Mouse (Mus musculus) stomach, embryonic 16.5 days (tissue): ENCODE data around the gene Efhc1. TPM values are rescaled to one million over a fixed set of nuclear protein-coding genes. Genes with fewer than 3 reads are reported as not detected.

Experiments used
- ATAC-seq: fragments of 200-750 bp; cut with Nextera tagmentation; 2 replicates; pipeline ENCODE4 v1.8.0; 2017; ENCODE audit warnings: moderate number of reproducible peaks, moderate TSS enrichment; ENCODE audit not compliant: insufficient read depth, low FRiP score
- H3K27ac ChIP-seq: fragments of 300-500 bp; sonication (generic); 2 replicates; pipeline ENCODE4 v1.5.1; 2014; ENCODE audit warnings: low read length
- H3K27me3 ChIP-seq: fragments of 300-500 bp; sonication (generic); 2 replicates; pipeline ENCODE4 v1.6.1; 2014; ENCODE audit warnings: low read length, control low read depth, mixed read lengths; ENCODE audit not compliant: control insufficient read depth, insufficient read depth
- H3K36me3 ChIP-seq: fragments of 300-500 bp; sonication (generic); 2 replicates; pipeline ENCODE4 v1.6.1; 2014; ENCODE audit warnings: low read length; ENCODE audit not compliant: control insufficient read depth, insufficient read depth
- H3K4me1 ChIP-seq: fragments of 300-500 bp; sonication (generic); 2 replicates; pipeline ENCODE4 v1.6.1; 2014; ENCODE audit warnings: low read length, control low read depth, mixed read lengths; ENCODE audit not compliant: control insufficient read depth, insufficient read depth
- H3K4me2 ChIP-seq: fragments of 300-500 bp; sonication (generic); 2 replicates; pipeline ENCODE4 v1.6.1; 2014; ENCODE audit warnings: low read depth, low read length, mixed read lengths
- H3K4me3 ChIP-seq: fragments of 300-500 bp; sonication (generic); replicated peaks from 2 replicates; pipeline ENCODE4 v1.5.1; 2014; ENCODE audit warnings: mild to moderate bottlenecking, low read length
- H3K9ac ChIP-seq: fragments of 300-500 bp; sonication (generic); 2 replicates; pipeline ENCODE4 v1.6.1; 2014; ENCODE audit warnings: low read length
- H3K9me3 ChIP-seq: fragments of 300-500 bp; sonication (generic); replicated peaks from 2 replicates; pipeline ENCODE4 v1.6.1; 2016; ENCODE audit warnings: low read length, control low read depth; ENCODE audit not compliant: control insufficient read depth
- WGBS: fragments of 180-500 bp; shearing (Covaris S2); extraction: QIAGEN DNeasy Blood & Tissue Kit; methylation state at CpG from one replicate; pipeline ENCODE4 v1.1.7; 2014; 5-methylcytosine and 5-hydroxymethylcytosine counted together
- polyA plus RNA-seq: library from polyadenylated mRNA; unstranded; fragments of >200 nt; fragmentation: Nextera tagmentation; extraction: Ambion mirVana; gene quantifications from 2 replicates; pipeline ENCODE4 v1.2.1, GENCODE M21; 2015

Efhc1 gene
- polyA plus RNA-seq, 1 experiment from 2014 or later: 2.5 TPM

DNA sequence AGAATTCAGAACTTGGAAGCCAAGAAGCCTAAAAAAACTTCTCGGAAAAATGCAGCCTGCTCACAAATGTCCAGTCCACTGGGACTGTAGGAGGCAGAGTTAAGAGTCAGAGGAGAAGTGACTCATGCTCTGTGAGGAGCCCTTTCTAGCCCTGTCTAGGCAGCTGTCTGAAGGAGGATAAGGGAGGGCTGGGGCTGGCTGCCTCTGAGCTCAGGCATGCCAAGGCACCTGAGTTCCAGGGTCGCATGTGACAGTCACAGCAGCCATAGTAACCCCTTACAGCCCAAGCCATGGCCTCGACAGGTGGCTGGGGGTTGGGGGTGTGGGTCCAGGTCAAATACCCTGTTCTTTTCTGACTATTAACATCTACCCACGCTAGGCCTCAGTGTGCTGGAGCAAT lies 57.5 kb downstream of the Efhc1 start:
- no peak overlapping the region for H3K4me3 ChIP-seq
- H3K36me3 ChIP-seq: peaks cover 4% of the 10 kb centered on the region; the same call in 1 of the 2 replicates
- 57% methylated on average over 4 of the region's 4 CpGs for WGBS
- H3K9me3 ChIP-seq: no peaks in the 10 kb centered on the region
- H3K4me1 ChIP-seq: no peaks in the 10 kb centered on the region; the same call in 1 of the 2 replicates
- H3K4me2 ChIP-seq: no peak overlapping the region
- no peak overlapping the region for H3K27ac ChIP-seq
- no peak overlapping the region for H3K9ac ChIP-seq
- H3K27me3 ChIP-seq: no peaks in the 10 kb centered on the region
- ATAC-seq: no peak

DNA sequence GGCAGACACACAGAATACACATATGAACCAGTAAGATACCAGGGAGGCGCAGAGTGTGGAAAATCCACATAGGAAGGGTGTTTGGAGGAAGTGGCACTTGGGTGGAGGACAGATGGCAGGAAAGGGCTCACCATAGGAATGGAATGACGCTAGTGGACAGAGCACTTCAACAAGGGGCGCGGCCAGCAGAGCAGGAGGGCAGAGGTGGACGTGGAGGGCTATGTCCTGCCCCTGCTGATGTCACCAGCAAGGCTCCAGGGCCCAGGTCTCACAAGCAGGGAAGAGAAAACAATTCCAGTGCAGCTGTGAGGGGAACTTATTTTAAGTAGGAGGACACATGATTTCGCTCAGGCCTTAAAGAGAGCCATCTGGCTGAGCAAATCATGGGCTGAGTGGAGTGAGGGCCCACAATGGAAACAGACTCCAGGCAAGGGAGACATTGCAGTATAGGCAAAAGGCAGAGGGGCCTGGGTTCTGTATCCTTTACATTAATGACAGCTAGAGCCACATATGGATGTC lies 58.9 kb downstream of the Efhc1 start:
- Histone ChIP-seq H3K9ac (no peak overlapping the region), H3K9me3 (no peaks in the 10 kb centered on the region), H3K27ac (no peak overlapping the region), H3K27me3 (no peaks in the 10 kb centered on the region), H3K36me3 (peaks cover 4% of the 10 kb centered on the region; the same call in 1 of the 2 replicates), H3K4me1 (peaks cover 10% of the 10 kb centered on the region), H3K4me3 (no peak overlapping the region), H3K4me2 (no peak overlapping the region)
- 65% methylated on average over 6 of the region's 6 CpGs for WGBS
- ATAC-seq: no peak

DNA sequence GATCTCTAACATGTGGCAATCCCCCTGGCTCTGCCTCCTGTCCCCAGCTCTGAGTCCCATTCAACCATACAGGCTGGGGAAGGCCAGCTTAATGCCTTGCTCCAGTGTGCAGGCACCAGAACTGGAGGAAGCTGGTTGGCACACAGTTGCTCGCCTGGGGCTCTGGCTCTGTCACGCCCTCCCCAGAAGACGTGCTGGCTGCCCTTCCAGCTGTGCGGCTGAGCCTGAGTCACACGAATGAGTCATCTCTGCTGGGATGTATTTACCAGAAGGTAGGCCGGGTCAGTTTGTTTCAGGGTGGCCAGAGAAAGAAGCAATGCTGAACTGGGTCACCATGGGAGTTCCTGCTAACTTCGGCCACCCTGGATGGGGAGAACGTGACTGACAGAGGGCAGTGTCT lies 63.0 kb downstream of the Efhc1 start:
- peak overlapping the region; percentile 46 for H3K27ac ChIP-seq
- H3K4me2 ChIP-seq: no peak overlapping the region
- H3K9ac ChIP-seq: no peak overlapping the region
- H3K27me3 ChIP-seq: no peaks in the 10 kb centered on the region
- ATAC-seq: peak; percentile 93
- 31% methylated on average over 8 of the region's 8 CpGs for WGBS
- no peak overlapping the region for H3K4me3 ChIP-seq
- H3K36me3 ChIP-seq: peaks cover 4% of the 10 kb centered on the region; the same call in 1 of the 2 replicates
- no peaks in the 10 kb centered on the region for H3K9me3 ChIP-seq
- H3K4me1 ChIP-seq: peaks cover 10% of the 10 kb centered on the region

DNA sequence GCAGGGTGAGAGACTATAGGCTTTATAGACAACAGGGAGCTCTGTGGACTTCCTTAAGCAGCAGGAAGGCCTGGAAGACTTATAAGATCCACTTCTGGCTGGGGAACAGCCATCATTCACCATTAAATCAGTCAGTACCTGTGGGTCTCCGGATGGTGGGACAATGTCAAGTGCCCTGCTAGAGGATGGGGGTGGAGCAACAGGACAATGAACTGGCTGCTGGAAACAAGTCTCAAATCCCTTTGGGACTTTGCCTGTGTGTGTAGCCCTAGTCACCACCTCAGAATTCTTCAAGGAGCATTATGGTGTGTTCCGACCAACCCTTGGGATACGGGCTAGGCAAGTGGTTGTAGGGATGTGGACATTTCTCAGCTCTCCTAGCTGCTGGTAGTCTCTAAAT lies 71.7 kb downstream of the Efhc1 start:
- Histone ChIP-seq H3K9me3 (no peaks in the 10 kb centered on the region), H3K27me3 (no peaks in the 10 kb centered on the region), H3K36me3 (no peaks in the 10 kb centered on the region), H3K27ac (no peak overlapping the region), H3K4me2 (no peak overlapping the region), H3K4me1 (no peaks in the 10 kb centered on the region), H3K9ac (no peak overlapping the region), H3K4me3 (no peak overlapping the region)
- 90% methylated on average over 3 of the region's 3 CpGs for WGBS
- no peak for ATAC-seq

DNA sequence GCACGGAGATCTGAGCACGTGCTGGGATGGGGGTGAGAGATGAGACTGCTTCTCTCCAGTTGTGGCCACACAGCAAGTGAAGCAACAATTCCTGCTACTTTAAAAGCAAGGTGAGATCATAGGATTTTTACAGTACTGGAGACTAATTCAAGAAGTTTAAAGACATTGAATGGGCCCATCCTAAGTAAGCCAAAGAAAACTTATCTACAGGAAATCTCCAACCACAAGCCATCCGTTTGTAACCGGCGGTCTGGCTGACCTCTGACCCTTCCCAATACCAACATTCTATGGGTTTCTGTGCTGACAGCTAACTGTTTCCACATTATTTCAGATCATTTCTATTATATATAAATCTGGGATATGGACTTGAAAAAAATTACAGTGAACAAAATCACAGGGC lies 73.8 kb downstream of the Efhc1 start:
- no peak overlapping the region for H3K27ac ChIP-seq
- no peaks in the 10 kb centered on the region for H3K27me3 ChIP-seq
- H3K4me3 ChIP-seq: no peak overlapping the region
- no peaks in the 10 kb centered on the region for H3K36me3 ChIP-seq
- H3K4me2 ChIP-seq: no peak overlapping the region
- H3K9me3 ChIP-seq: no peaks in the 10 kb centered on the region
- ATAC-seq: no peak
- H3K9ac ChIP-seq: no peak overlapping the region
- WGBS: 76% methylated on average over 5 of the region's 5 CpGs
- no peaks in the 10 kb centered on the region for H3K4me1 ChIP-seq

DNA sequence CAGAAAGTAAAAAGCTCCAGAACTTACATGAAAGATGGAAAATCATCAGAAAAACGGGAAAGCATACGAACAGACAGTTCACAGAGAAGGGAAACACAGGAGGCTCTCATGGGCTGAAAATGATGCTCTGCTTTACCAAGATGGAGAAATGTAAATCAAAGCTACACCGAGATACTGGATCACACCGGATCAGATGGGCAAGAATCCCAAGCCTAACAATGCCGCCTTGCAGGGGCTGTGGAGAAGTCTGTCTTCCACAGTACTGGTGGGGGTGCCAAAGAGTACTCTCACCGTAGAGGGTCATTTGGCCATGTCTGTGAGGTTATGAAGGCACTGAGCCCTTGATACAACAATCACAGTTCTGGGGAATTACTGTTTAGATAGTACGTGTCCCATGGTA lies 75.1 kb downstream of the Efhc1 start:
- no peak overlapping the region for H3K9ac ChIP-seq
- H3K27me3 ChIP-seq: no peaks in the 10 kb centered on the region
- no peak overlapping the region for H3K27ac ChIP-seq
- WGBS: 79% methylated on average over 7 of the region's 7 CpGs
- H3K4me2 ChIP-seq: no peak overlapping the region
- ATAC-seq: no peak
- H3K4me3 ChIP-seq: no peak overlapping the region
- H3K36me3 ChIP-seq: no peaks in the 10 kb centered on the region
- no peaks in the 10 kb centered on the region for H3K9me3 ChIP-seq
- no peaks in the 10 kb centered on the region for H3K4me1 ChIP-seq

DNA sequence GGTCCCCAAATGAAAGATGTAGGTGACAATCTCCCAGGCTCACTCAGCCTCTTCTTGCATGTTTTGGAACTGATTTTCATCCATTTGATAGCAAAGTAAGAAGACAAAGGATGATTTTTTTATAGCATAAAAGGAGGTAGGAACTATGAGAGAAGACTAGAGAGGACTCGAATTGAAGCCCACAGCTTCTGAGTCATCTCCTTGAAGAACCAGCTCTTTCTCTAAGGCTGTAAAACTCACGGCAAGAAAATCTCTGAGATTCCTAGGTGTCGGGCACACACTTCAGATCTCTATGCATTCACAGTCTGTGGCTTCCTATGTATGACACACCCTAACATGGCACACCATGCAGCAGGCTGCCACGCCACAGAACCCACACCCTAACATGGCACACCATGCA lies 77.6 kb downstream of the Efhc1 start:
- no peaks in the 10 kb centered on the region for H3K36me3 ChIP-seq
- H3K4me2 ChIP-seq: no peak overlapping the region
- no peaks in the 10 kb centered on the region for H3K9me3 ChIP-seq
- H3K27me3 ChIP-seq: no peaks in the 10 kb centered on the region
- H3K9ac ChIP-seq: no peak overlapping the region
- H3K4me3 ChIP-seq: no peak overlapping the region
- no peak for ATAC-seq
- H3K4me1 ChIP-seq: no peaks in the 10 kb centered on the region
- 84% methylated on average over 4 of the region's 4 CpGs for WGBS
- no peak overlapping the region for H3K27ac ChIP-seq

DNA sequence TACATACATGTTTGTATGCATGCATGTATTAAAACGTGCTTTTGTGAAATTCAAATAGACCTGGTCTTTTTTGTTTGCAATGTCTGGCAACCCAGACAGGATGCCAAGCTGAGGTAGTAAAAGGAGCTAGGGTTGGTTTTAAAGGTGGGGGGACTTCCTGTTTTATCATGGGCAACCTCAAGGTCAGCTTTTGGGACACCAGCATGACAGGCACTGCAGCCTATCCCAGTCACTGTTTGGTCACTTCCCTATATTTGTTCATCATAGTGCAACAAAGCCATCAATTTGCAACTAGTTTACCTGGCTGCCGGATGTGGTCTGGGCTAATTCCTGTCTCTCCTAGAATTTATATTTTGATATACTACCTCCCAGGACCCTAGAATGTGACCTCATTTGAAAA lies 80.2 kb downstream of the Efhc1 start:
- H3K4me3 ChIP-seq: no peak overlapping the region
- H3K4me1 ChIP-seq: no peaks in the 10 kb centered on the region
- no peak overlapping the region for H3K27ac ChIP-seq
- H3K9me3 ChIP-seq: no peaks in the 10 kb centered on the region
- ATAC-seq: no peak
- 84% methylated on average over 2 of the region's 2 CpGs for WGBS
- H3K9ac ChIP-seq: no peak overlapping the region
- no peaks in the 10 kb centered on the region for H3K27me3 ChIP-seq
- no peak overlapping the region for H3K4me2 ChIP-seq
- H3K36me3 ChIP-seq: no peaks in the 10 kb centered on the region

DNA sequence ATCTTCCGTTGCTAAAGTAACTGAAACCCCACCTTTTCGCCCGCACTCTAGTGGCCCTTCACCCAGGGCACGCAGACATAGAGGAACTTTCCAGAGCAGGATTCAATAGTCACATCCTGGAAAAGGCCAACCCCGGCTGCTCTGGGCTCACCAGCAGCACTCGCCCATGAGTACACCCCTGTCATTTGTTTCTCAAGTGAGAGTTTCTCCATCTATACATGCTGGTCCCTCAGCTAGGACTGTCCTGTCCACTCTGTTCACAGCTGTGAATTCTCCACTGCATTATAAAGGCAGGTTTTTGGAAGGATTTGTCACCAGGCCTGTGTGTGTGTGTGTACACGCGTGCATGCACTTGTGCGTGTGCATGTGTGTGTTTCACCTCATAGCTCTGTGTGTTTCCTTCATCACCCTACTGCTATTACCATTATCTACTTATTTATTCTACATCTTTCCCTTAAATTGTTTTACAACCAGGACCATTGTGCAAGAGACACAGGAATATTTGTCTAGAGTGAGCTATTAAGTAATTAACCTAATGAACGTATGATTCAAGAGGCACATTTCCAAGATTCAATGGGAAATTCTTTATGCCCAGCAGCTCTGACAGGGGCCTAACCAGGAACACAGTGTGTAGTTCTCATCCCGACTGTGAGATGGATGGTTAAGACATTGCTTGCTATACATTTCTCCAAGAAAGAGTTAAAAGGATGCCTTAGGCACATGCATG lies 81.8 kb downstream of the Efhc1 start:
- Histone ChIP-seq H3K4me3 (no peak overlapping the region), H3K4me1 (no peaks in the 10 kb centered on the region), H3K9ac (no peak overlapping the region), H3K36me3 (no peaks in the 10 kb centered on the region), H3K27me3 (no peaks in the 10 kb centered on the region), H3K4me2 (no peak overlapping the region), H3K9me3 (no peaks in the 10 kb centered on the region), H3K27ac (no peak overlapping the region)
- ATAC-seq: no peak
- WGBS: 86% methylated on average over 11 of the region's 11 CpGs
